Mouse (Mus musculus) mesoderm, embryonic 11.5 days (tissue): ENCODE data around the gene Ciapin1.
A peak's percentile ranks its signal among the peaks of the same experiment; 100 is the strongest.

Source experiments
- DNase-seq: peaks from one replicate; pipeline ENCODE4 v3.0.0-alpha.2; 2012; ENCODE audit warnings: low read depth, low spot score

Ciapin1 gene

GRCm38 (mm10) chr8:94837662-94838574 lies at the start of gene Ciapin1, which contains the start of gene Coq9:
Ciapin1 (minus strand) TSS chr8:94838358.
Coq9 (plus strand) TSS chr8:94838321.
- peak; percentile 98 for DNase-seq

- DNase-seq = no peak
Observed at GRCm38 (mm10) chr8:94880742-94881141, 42.6 kb upstream of the Ciapin1 start.

GRCm38 (mm10) chr8:94876820-94877219 lies 38.7 kb upstream of the Ciapin1 start:
- no peak for DNase-seq

- DNase-seq = peak; percentile 84
Observed at GRCm38 (mm10) chr8:94876197-94876730, 38.1 kb upstream of the Ciapin1 start, which contains the start of gene Dok4. Dok4 (minus strand) TSS chr8:94876330.

- DNase-seq = no peak
Observed at GRCm38 (mm10) chr8:94875871-94876150, 37.7 kb upstream of the Ciapin1 start.

- DNase-seq = no peak
Observed at GRCm38 (mm10) chr8:94875096-94875870, 37.1 kb upstream of the Ciapin1 start.

- peak; percentile 78 for DNase-seq
Observed at GRCm38 (mm10) chr8:94874358-94874757, 36.2 kb upstream of the Ciapin1 start.

- no peak for DNase-seq
Observed at GRCm38 (mm10) chr8:94872576-94872975, 34.4 kb upstream of the Ciapin1 start.

GRCm38 (mm10) chr8:94872156-94872555 lies 34.0 kb upstream of the Ciapin1 start:
- no peak for DNase-seq

- DNase-seq = peak; percentile 64
Observed at GRCm38 (mm10) chr8:94871108-94871894, 33.1 kb upstream of the Ciapin1 start.

- no peak for DNase-seq
Observed at GRCm38 (mm10) chr8:94870474-94871107, 32.4 kb upstream of the Ciapin1 start.

GRCm38 (mm10) chr8:94870003-94870402 lies 31.8 kb upstream of the Ciapin1 start:
- no peak for DNase-seq

- no peak for DNase-seq
Observed at GRCm38 (mm10) chr8:94869146-94869545, 31.0 kb upstream of the Ciapin1 start.

- no peak for DNase-seq
Observed at GRCm38 (mm10) chr8:94866921-94867320, 28.8 kb upstream of the Ciapin1 start.

GRCm38 (mm10) chr8:94865292-94865691 lies 27.1 kb upstream of the Ciapin1 start:
- DNase-seq = no peak

GRCm38 (mm10) chr8:94863897-94864673 lies 25.9 kb upstream of the Ciapin1 start:
- DNase-seq = no peak

- no peak for DNase-seq
Observed at GRCm38 (mm10) chr8:94862487-94863220, 24.5 kb upstream of the Ciapin1 start.

- peak; percentile 74 for DNase-seq
Observed at GRCm38 (mm10) chr8:94861352-94861910, 23.3 kb upstream of the Ciapin1 start.
